26 mouse cellular contexts compared by ENCODE assay signal in the genomic region with DNA sequence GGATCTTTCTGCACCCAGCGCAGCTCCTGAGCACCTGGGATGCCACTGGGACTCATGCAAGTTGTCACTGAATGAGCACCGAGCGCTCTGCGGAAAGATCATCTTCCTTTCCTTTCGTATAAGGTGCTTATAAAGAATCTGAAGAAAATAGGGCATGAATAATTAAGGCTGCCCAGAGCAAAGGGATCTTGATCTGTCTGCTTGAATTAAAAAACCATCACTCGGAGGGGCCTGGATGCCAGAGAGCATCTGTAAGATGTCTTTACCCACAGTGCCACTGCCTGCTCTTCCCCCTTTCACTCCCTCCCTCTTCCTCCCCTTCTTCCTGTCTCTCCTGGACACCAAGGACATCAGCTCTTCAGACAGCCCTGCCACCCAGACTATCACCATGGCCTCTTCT.
DNase-seq lines count a peak whose midpoint lies in the region; ATAC-seq and TF ChIP-seq lines count a peak whose summit lies in the region.
"Had no signal": no experiment of that assay in that cellular context is flagged by ENCODE, and none has a peak within 500 bp of the region (broad histone marks: within the 10 kb centered on the region; RNA-seq: fewer than 3 reads in every experiment).

No protein-coding gene starts in this region.

- no peak overlapping the region for H3K9ac ChIP-seq in midbrain, embryonic 14.5 days (replicated peaks; ENCODE audit: low read length)
- no peak overlapping the region for H3K9ac ChIP-seq in midbrain, postnatal 0 days (replicated peaks; ENCODE audit: low read length, poor library complexity, severe bottlenecking)
- 0 out of 2 replicates have a peak overlapping the region, but pooled peaks have one; percentile 14 for H3K9ac ChIP-seq in midbrain, embryonic 16.5 days (ENCODE audit: low read depth, low read length)
- no peak overlapping the region for H3K9ac ChIP-seq in midbrain, embryonic 13.5 days (replicated peaks)
- H3K9ac ChIP-seq: embryonic facial prominence, embryonic 13.5 days; embryonic facial prominence, embryonic 15.5 days; forebrain, embryonic 12.5 days had no signal

- no peaks in the 10 kb centered on the region; the same call in 1 of the 2 replicates for H3K36me3 ChIP-seq in midbrain, embryonic 14.5 days (ENCODE audit: control insufficient read depth, insufficient read depth, low read length)
- H3K36me3 ChIP-seq in midbrain, postnatal 0 days (ENCODE audit: insufficient read depth, low read length) = no peaks in the 10 kb centered on the region
- no peaks in the 10 kb centered on the region for H3K36me3 ChIP-seq in midbrain, embryonic 16.5 days (ENCODE audit: control insufficient read depth, insufficient read depth, low read length)
- 0 out of 2 replicates have a peak, but pooled peaks cover 5% of the 10 kb centered on the region for H3K36me3 ChIP-seq in midbrain, embryonic 13.5 days

- no peak overlapping the region for H3K4me2 ChIP-seq in midbrain, embryonic 14.5 days (ENCODE audit: low read length)
- no peak overlapping the region for H3K4me2 ChIP-seq in midbrain, postnatal 0 days (ENCODE audit: low read depth, low read length, poor library complexity, severe bottlenecking)
- no peak overlapping the region for H3K4me2 ChIP-seq in midbrain, embryonic 16.5 days (ENCODE audit: low read length)
- H3K4me2 ChIP-seq in midbrain, embryonic 13.5 days (replicated peaks) = no peak overlapping the region
- H3K4me2 ChIP-seq: embryonic facial prominence, embryonic 13.5 days; embryonic facial prominence, embryonic 15.5 days; forebrain, embryonic 12.5 days had no signal

- 0 out of 2 replicates have a peak overlapping the region, but pooled peaks have one; percentile 13 for H3K27ac ChIP-seq in midbrain, embryonic 14.5 days (replicated peaks; ENCODE audit: low read depth, low read length)
- H3K27ac ChIP-seq in midbrain, postnatal 0 days (ENCODE audit: low read depth, low read length) = no peak overlapping the region
- no peak overlapping the region for H3K27ac ChIP-seq in midbrain, embryonic 16.5 days (ENCODE audit: low read length)
- H3K27ac ChIP-seq in midbrain, embryonic 13.5 days = no peak overlapping the region
- H3K27ac ChIP-seq: embryonic facial prominence, embryonic 13.5 days; embryonic facial prominence, embryonic 15.5 days; forebrain, embryonic 10.5 days; forebrain, embryonic 12.5 days had no signal

- no peak overlapping the region for H3K4me3 ChIP-seq in midbrain, embryonic 14.5 days (replicated peaks; ENCODE audit: low read depth, low read length)
- H3K4me3 ChIP-seq in midbrain, postnatal 0 days (ENCODE audit: low read depth, low read length) = no peak overlapping the region
- H3K4me3 ChIP-seq in midbrain, embryonic 16.5 days (ENCODE audit: low read depth, low read length) = no peak overlapping the region
- no peak overlapping the region for H3K4me3 ChIP-seq in midbrain, embryonic 13.5 days (replicated peaks)
- H3K4me3 ChIP-seq: embryonic facial prominence, embryonic 13.5 days; embryonic facial prominence, embryonic 15.5 days; erythroblast, embryonic 14.5 days; forebrain, embryonic 10.5 days; forebrain, embryonic 12.5 days had no signal

- H3K27me3 ChIP-seq in midbrain, embryonic 14.5 days (ENCODE audit: control insufficient read depth, insufficient read depth, low read length) = no peaks in the 10 kb centered on the region
- no peaks in the 10 kb centered on the region for H3K27me3 ChIP-seq in midbrain, postnatal 0 days (ENCODE audit: insufficient read depth, low read length)
- H3K27me3 ChIP-seq in midbrain, embryonic 16.5 days (ENCODE audit: control insufficient read depth, insufficient read depth, low read depth, low read length) = no peaks in the 10 kb centered on the region
- H3K27me3 ChIP-seq in midbrain, embryonic 13.5 days = no peaks in the 10 kb centered on the region
- H3K27me3 ChIP-seq: embryonic facial prominence, embryonic 13.5 days; embryonic facial prominence, embryonic 15.5 days; forebrain, embryonic 12.5 days; Patski had no signal

- H3K4me1 ChIP-seq in midbrain, embryonic 14.5 days (ENCODE audit: control insufficient read depth, insufficient read depth, low read length) = no peaks in the 10 kb centered on the region
- no peaks in the 10 kb centered on the region; the same call in 1 of the 2 replicates for H3K4me1 ChIP-seq in midbrain, postnatal 0 days (ENCODE audit: insufficient read depth, low read length)
- peaks cover 5% of the 10 kb centered on the region; the same call in 1 of the 2 replicates for H3K4me1 ChIP-seq in midbrain, embryonic 16.5 days (ENCODE audit: control insufficient read depth, insufficient read depth, low read length)
- no peaks in the 10 kb centered on the region for H3K4me1 ChIP-seq in midbrain, embryonic 13.5 days (replicated peaks)

- no peaks in the 10 kb centered on the region for H3K9me3 ChIP-seq in midbrain, embryonic 14.5 days (ENCODE audit: control insufficient read depth, low read length)
- no peaks in the 10 kb centered on the region for H3K9me3 ChIP-seq in midbrain, postnatal 0 days (ENCODE audit: low read length)
- H3K9me3 ChIP-seq in midbrain, embryonic 16.5 days (replicated peaks; ENCODE audit: control insufficient read depth, low read length, poor library complexity, severe bottlenecking) = no peaks in the 10 kb centered on the region
- no peaks in the 10 kb centered on the region for H3K9me3 ChIP-seq in midbrain, embryonic 13.5 days
- H3K9me3 ChIP-seq: embryonic facial prominence, embryonic 13.5 days; embryonic facial prominence, embryonic 15.5 days; forebrain, embryonic 10.5 days; forebrain, embryonic 12.5 days; G1E had no signal

- 70% methylated on average over 6 of the region's 6 CpGs for WGBS in midbrain, embryonic 14.5 days
- WGBS in midbrain, postnatal 0 days = 55% methylated on average over 6 of the region's 6 CpGs
- WGBS in midbrain, embryonic 16.5 days = 66% methylated on average over 6 of the region's 6 CpGs
- 85% methylated on average over 6 of the region's 6 CpGs for WGBS in midbrain, embryonic 13.5 days

- no peak for TF ChIP-seq CTCF in midbrain, postnatal 0 days (IDR thresholded peaks at IDR 0.05)

- DNase-seq in midbrain, embryonic 14.5 days = peak; percentile 50
- DNase-seq in midbrain, postnatal 0 days (ENCODE audit: low spot score) = no peak
- DNase-seq in retina, postnatal 1 day = peak; percentile 57
- DNase-seq in retina, embryonic 14.5 days (ENCODE audit: low spot score) = no peak
- DNase-seq: adrenal gland, adult 8-10 months; adrenal gland, postnatal 14 days; adrenal gland, postnatal 36 days; B cell, adult 2 months; cerebellum, adult 11-12 months; cerebellum, adult 2 months; cerebellum, adult 9-10 months; cerebellum, postnatal 10 days; cerebellum, postnatal 25 days had no signal

- no peak for ATAC-seq in midbrain, embryonic 14.5 days (ENCODE audit: low FRiP score, low TSS enrichment)
- no peak for ATAC-seq in midbrain, postnatal 0 days (ENCODE audit: low FRiP score)
- no peak for ATAC-seq in midbrain, embryonic 16.5 days
- ATAC-seq in midbrain, embryonic 13.5 days = no peak
- ATAC-seq: activated CD4-positive, CD25-positive, alpha-beta regulatory T cell, adult 4 months; CD4-positive, CD25-positive, alpha-beta regulatory T cell, adult 4 months; forebrain, embryonic 14.5 days; forebrain, embryonic 16.5 days; Patski had no signal

Comparison
In these comparisons a context has a peak if more than half of its experiments do, and no peak if none do; other contexts are left out.
1. DNase-seq: peak in midbrain, embryonic 14.5 days (single experiment) and retina, postnatal 1 day (single experiment); none in midbrain, postnatal 0 days (single experiment) and retina, embryonic 14.5 days (single experiment).